Mouse (Mus musculus): Measurements from ENCODE around the gene Tprn.

Tprn gene

DNA sequence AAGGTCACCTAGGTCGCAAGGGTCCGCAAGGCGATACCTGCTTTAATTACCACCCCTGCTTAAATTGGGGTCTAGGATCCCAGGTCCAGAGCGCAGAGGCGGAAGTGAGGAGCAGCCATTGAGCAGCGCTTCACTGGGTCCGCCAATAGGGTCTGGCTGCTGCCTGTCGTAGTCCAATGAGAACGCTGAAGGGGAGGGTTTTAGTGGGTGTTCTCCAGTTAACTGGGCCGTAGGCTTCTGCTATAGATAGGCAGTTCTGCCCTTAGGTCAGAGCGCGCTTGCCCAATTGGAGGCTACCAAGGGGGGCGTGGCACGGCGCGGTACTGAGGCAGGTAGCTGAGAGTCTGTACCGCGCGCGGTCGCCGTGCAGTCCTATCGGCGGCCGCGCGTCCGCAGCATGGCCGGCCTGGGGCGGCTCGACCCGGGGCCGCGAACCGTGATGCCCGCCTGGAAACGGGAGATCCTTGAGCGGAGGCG is at the start of gene Tprn:
Gene Tprn (plus strand): TSS at position 328 of the 477 bp plus-strand sequence.
- peak; percentile 97 for DNase-seq

DNA sequence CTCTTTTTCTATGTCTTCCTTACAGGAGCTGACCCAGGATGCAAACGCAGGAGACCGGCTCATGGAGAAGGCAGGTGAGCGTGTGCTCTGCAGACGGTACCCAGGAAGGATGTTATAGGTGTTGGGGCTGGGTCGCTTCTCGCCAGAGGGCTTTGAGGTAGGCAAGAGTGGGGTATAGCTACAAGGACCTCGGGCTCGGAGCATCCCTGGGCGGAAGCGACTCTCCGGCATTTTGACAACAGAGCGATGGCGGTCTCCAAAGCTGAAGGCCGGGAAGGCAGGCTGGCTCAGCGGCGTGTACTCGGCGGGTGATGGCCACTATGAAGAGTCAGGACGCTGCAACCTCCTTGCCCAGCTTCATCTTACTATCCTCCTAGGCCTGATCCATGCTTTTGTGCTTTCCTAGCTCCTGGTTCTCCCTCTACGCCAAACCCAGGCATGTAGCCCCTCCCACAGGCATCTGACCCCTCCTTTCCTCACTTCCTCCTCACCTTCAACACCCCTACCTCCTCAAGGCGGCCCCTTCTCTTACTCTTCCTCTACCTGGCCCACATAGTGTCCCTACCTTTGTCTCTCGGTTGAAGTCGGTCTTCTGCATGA is 49.1 kb upstream of the Tprn start:
- no peak for DNase-seq

DNA sequence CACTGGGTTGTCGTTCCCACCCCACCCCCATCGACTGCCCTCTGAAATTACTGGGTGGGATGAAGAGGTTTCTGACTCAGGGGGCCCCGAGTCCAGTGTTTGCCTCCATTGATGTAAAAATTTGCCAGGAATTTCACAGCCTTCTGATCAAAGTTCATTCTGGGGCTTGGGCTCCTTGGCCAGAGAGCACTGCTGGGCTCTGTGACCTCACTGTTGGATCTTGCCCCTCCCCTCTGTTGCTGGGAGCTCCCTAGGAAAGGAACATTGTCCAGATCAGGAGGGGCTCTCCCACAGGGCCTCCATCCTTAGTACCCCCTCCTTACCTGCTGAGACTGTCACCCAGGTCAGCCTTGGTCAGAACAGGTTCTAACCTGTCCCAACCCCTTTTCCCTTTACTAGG is 48.0 kb upstream of the Tprn start, which contains the start of gene Stpg3:
Gene Stpg3 (minus strand): TSS at position 194 of the 400 bp plus-strand sequence.
- DNase-seq = no peak

DNA sequence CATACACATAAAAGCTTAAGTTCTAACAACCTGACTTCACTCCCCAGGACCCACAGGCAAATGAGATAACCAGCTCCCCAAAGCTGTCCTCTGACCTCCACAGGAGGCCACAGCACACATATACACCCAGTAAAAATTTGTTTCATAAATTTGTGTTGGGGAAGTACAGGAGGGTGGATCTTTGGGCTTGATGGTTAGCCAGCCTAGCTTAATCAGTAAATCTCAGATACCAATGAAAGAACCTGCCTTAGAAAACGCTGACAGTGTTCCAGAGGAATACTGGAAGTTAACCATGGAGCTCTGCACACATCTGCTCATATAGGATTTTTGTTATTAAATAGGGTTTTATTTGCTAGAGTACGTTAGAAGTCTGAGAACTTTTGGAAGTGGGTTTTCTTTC is 44.8 kb upstream of the Tprn start:
- no peak for DNase-seq

DNA sequence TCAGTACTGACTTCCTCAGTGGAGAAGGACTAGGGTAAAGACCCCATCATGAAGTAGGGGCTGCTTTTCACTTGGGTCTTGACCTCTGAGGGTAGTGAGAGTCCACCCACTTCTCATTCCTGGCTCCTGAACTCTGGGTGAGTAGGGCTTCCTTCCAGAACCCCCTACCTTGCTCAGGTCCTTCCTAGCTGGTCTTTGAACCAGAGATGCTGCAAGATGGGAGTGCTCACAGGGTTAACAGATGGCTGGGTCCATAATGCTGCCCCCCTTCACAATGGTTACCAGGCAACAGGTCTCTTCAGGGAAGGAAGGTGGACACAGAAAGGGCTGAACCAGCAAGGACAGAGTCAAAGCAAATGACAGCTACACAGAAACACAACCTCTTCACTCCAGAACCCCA is 44.0 kb upstream of the Tprn start, which contains the start of gene Fam166a:
Gene Fam166a (plus strand): TSS at position 301 of the 400 bp plus-strand sequence.
- no peak for DNase-seq

DNA sequence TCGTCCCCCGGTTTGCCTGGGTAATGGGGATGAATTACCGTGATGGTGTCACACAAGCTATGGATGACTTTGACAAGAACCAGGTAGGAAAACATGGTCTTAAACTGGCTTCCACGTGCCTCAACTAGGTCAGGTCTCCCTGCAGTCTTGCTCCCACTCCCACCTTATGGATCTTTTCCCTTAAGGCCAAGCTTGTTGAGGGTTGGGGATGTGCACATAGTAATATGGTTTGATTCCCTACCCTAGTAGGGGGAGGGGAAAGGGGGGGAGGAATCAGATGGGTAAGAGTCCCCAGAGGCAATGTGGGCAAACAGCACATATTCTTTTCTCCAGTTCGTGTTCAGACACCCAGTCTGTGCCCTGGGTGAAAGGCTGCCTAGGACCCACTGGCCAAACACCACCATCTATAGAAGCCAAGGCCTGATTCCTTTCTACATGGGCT is 41.1 kb upstream of the Tprn start:
- no peak for DNase-seq

DNA sequence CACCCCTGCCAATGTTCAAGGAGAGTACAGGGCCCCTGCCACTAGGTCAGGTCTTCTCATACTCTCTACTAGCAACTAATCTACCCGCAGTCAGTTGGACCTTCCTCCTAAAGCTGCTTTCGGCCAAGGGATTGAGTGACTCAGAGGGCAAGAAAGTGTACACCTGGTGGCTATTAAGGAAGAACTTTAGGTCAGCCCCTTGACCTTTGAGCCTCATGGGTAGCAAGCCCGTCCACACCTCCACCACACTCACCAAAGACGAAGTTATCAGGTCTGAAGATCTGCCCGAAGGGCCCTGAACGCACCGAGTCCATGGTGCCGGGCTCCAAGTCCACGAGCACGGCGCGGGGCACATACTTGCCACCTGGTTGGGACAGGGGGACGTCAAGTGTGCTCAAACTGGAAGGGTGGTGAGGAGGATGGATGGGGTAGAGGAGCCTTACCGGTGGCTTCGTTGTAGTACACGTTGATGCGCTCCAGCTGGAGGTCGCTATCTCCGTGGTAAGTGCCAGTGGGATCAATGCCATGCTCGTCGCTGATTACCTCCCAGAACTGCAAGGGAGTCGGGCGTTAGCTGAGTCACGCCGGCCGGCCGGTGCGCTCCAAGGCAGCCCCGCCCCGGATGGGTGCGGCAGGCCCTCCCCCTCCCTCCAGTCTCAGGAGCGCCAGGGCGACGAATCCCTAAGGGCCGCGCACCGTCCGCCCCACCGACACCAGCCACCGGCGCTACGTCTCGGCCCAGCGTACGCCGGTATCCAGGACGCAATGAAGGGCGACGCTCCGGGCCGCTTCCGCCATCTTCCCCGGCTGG is 38.5 kb upstream of the Tprn start:
- peak; percentile 76 for DNase-seq

DNA sequence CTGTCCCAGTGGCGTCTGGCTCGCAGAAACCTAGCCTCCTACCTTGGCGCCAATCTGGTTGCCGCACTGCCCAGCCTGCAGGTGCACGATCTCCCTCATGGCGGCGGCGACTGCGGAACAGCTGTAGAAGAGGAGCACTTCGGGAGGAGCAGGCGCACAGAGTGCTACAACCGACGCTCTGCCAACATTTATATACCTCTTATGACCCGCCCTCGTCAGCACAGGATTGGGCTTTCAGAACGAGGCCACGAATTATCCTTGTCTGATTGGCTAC is 38.0 kb upstream of the Tprn start, which contains the start of gene Tubb4b:
Gene Tubb4b (minus strand): TSS at position 211 of the 274 bp plus-strand sequence.
- DNase-seq = no peak

DNA sequence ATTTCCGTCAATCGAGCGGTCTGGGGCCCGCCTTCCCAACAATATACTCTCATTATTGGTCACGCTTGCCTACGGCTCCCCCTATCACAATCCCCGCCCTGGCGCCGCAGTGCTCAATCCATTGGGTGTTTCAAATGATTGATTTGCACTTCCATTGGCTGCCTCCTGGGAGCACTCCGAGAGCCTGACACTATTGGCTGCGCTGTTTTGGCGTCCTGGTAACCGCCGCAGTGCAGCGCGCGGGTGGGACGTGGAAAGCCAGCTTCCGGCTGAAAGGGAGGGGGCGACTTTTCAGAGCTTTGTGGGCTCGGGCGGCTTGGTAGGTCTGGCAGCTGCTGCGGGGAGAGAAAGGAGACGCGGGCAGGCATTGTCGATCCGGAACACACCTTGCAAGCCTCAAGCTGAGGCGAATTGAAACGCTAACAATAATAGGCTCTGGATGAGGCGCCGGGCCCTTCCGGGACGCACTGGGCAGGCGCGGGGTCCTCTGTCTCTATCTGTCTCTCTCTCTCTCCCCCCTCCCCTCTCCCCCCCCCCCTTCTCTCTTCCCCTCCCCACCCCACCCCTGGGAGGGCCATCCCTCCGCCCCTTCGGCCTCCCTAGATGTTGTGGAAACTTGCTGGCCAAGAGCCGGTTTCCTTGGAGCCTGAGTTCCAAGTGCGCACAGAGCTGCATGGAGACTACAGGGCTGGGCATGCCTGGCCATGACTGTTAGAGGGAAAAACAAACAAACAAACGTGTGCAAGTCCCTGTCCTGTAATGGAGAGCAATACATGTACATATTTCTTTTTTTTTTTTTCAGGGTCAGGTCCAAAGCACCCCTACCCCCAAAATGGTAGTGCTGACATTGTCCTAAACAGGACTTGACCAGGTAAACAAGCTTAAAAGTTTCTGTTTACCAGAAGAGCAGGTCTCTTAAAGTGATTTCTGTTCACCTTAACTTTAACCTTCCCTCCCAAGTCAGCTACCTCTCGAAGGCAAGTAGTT is 37.4 kb upstream of the Tprn start:
- peak; percentile 100 for DNase-seq

DNA sequence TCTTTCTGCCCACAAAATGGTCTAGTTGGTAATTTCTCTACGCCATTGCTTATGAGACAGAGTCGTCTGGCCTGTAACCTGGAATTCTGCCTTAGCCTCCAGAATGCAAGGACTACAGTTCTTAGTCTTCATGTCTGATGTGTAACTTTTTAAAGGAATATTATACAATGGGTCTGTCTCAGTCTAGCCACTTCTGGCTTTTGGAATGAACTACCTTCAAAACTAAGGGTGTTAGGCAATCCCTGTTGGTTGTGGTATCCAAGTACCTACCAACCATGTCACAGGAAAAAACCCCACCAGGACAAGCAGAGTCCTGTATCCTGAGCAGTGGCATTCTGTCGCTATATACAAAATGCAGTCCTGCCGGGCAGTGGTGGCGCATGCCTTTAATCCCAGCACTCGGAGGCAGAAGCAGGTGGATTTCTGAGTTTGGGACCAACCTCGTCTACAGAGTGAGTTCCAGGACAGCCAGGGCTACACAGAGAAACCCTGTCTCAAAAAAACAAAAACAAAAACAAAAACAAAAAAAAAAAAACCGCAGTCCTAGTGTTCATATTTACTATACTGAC is 36.5 kb upstream of the Tprn start:
- no peak for DNase-seq

DNA sequence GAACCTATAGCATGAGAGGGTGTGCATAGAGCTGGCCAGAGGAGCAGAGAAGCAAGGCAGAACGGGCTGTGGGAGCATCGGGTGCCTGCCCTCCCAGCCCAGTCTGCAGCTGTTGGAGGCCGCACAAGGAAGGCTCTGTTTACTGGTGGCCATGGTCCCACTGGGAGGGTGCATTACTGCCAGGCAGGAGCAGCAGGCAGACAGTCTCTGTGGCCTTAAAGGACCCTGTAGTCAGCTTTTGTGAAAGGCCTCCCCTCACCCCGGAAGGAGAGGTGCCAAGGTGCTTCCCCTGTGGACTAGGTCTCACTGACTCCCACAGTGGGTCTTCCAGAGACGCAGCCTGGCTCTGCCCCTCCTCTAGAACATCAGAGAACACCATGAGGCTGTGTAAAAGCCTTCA is 35.6 kb upstream of the Tprn start:
- DNase-seq = no peak

DNA sequence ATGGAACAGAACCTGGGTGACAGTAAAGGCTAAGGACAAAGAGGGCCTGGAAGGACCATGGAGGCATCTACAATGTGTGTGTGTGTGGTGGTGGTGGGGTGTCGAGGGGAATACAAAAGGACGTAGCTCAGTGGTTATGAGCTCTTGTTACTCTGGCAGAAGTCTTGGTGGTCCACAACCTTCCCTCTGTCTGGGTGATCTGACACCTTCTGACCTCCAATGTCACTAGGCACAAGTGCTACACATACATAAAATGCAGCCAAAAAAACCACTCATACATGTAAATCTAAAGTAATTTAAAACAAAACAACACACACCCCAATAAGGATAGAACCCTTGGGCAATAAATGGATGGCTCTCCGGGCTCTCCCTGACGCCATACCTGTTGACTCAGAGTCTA is 35.0 kb upstream of the Tprn start:
- no peak for DNase-seq

DNA sequence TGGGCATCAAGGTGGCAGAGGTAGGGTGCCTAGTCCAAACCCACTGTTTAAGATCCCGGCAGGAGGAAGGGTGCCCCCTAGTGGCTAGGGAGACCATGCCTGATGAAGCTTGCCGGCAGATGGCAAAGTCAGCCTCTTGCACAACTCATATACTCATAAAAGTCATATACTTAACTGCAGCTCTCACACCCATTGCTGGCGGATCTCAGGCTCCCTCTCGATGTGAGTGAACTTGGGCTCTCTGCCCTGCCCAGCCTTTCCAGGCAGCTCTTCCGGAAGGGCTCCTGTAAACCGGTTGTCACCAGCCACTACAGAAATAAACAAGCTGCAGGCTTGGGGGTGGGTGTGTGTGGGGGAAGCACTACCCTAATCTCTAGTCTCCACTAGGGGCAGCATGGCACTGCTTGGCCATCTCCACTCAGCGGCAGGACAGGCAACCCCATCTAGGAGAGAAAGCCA is 34.0 kb upstream of the Tprn start:
- peak; percentile 90 for DNase-seq

DNA sequence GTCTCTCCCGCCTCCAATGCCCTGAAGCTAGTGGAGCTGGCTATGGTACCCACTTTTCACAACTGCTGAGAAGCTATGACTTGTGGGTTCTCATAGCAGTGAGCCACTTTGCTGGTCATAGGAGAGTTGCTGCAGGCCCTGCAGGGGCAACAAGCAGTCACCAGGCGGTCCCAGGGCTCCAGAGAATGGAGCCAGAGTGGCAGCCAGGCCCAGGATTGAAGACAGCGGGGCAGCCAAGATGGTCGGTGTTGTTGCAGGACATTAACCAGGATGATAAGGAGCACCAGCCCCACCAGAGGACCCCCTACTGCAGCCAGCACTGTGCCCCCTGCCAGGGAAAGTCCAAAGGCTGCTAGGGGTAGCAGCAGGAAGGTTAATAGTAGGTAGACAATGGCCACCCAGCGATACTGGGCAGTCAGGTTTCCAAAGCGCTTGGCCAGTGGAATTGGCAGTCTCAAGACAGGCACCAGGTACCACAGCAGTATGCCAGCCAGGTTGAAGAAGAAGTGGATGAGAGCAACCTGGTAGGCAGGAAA is 33.4 kb upstream of the Tprn start:
- DNase-seq = no peak

DNA sequence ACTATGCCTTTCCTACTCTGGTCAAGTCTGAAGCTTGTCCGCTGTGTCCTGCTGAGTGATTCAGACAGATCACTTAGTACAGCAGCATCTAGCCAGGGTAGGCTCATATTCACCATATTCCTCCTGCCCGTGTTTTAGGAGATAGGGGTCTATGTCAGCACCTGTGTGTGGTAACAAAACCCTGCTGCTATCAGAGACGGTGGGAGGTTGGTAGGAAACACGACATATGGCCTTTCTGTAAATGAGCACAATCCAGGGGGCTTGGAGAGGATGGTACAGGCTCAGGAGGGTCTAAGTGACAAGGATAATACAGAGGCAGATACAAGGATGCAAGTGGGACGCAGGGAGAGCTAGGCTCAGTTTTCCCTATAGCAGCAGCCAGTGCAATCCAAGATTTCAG is 32.8 kb upstream of the Tprn start:
- DNase-seq = no peak

DNA sequence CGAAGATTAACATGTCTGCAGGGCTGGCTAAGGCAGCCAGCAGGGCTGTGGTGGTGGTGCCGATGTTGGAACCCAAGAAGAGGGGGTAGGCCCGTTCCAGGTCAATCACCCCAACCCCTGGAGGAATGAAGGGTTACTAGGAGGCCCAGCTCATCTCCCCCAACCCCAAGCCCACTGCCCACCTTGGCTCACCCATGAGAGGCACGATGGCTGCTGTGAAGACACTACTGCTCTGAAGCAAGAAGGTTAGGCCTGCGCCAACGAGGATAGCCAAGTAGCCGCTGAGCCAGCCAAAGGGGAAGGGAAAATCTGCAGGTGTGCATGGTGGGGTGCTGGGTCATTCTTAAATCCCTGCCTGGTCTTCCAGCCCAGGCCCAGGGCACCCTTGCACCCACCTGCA is 31.8 kb upstream of the Tprn start:
- no peak for DNase-seq

DNA sequence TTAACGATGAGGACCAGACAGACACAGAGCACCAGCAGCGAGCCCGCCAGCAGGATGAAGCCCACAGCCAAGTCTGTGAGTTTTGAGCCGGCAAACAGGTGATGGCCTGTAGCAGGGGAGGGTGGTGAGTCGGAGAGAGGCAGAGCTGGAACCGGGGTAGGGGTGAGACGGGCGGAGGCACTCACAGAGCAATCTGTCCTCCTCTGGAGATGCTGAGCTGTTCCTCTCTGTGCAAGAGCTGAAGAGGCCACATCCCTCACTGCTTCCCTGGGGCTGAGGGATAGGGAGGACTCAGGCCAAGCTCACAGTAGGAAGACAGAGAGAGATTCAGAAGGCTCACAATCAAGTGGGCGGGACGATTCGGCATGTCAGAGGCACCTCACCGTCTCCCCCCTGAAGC is 31.4 kb upstream of the Tprn start:
- DNase-seq = no peak

DNA sequence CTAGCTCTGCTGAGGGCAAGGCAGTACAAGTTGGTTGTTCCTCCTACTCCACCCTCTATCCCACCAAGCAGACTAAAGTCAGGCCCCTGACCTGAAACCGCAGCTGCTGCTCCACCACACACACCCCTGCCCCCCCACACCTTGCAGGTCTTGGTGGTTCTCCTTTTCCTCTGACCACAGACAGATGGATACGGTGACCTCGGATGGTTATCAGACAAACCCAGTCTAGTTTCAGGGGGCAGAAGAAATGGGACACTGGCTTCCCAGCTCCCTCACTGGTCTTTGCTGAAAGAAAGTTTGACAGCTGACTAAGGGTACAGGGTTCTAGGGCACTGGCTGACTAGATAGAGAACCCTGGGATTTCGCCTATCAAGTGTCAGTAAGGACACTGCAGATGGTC is 29.0 kb upstream of the Tprn start:
- DNase-seq = no peak

DNA sequence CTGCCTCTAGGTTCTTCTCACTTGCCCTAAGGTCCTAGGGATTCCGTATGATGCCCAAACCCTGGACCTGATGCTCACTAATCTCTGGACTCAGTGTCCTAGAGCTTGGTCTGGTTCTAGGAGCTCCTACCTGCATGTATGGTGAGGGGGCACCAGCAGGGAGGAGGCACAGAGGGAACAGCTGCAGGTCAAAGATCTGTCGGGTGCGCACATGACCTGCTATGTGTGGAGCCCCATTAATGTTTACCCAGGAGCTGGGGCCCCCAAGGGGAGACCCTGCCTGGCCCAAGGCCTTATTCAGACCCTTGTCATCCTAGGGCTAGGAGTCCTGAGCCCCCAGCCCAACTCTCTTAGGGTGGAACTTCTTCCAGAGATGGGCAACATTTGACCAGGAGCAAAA is 28.4 kb upstream of the Tprn start, which contains the start of gene Slc34a3:
Gene Slc34a3 (minus strand): TSS at position 315 of the 400 bp plus-strand sequence.
- no peak for DNase-seq

DNA sequence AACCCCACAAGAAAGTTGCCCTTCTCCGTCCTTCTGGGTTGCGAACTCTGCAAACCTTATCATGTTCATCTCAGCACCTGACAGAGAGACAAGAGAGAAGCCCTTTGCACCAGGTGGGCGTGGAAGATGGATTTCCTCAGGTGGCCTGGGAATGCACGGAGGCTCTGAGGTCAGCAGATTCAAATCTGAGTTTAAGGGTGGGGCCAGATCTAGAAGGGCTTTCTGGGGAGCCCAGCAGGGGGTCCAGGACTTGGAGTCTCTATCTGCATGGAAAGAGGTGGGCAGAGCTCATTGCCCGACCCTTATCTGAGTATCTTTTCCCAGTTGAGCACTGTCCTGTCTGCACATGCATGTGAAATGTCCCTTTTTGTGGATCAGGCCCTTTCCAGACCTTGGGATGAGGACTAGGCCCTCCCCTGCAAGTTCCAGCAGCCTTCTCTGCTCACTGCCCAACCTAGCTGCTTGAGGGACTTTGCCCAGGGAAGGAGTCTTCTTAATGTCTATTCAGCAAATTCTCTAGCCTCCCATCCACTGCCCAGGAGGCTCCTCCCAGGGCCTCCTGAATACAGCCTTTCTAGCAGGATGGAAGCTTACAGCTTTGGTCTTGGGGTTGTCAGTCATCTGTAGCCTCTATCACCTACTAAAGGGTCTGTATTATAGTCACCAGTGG is 27.7 kb upstream of the Tprn start:
- no peak for DNase-seq

DNA sequence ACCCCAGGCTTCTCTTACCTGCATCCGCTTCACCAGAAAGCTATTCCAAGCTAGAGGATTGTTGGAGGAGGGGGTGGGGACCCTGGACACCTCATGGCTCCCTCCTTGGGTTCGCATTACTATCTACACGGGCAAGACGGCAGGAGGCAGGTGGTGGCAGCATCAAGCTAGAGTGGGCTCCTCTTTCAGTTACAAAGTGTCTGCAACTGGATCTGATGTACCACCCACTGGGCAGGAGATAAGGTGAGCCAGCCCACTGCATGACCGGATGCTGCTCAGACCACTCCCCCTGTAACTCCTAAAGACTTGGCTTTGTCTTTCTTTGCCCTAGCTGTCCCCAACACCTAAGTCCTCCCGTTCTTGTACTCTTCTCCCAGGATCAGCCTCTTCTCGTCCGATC is 25.8 kb upstream of the Tprn start, which contains the start of gene Rnf224:
Gene Rnf224 (minus strand): TSS at position 174 of the 400 bp plus-strand sequence.
- no peak for DNase-seq

DNA sequence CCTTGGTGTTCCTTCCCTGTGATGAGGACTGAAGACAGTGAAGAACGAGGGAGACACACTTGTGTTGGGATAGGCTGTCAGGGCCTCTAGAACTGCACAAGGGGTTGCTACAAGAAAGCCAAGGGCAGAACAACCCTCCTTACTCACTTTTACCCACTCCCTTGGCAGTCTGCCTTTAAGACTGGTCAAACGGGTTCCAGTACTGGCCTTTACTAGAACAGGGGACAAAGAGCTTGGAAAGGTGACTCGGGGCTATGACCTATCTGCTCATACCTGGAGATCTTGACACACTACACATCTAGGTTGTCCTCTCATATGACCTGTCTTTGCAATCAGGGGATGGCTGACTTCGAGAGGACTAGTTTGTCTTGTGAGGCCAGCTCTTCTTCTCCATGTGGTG is 24.9 kb upstream of the Tprn start:
- DNase-seq = no peak
